Mouse (Mus musculus) lung, adult 2 months (tissue): Measurements from ENCODE around the gene Tsen34.

ENCODE experiments used
- CTCF ChIP-seq: fragments of 200-500 bp; IDR thresholded peaks from 2 replicates; pipeline ENCODE4 v1.5.1; 2011; ENCODE audit warnings: mild to moderate bottlenecking, low read length, control low read depth; ENCODE audit not compliant: insufficient read depth
- POLR2A ChIP-seq: fragments of 200-500 bp; IDR thresholded peaks from 2 replicates; pipeline ENCODE4 v1.6.1; 2011; ENCODE audit warnings: low read depth, mild to moderate bottlenecking, control low read depth, low read length, borderline replicate concordance; ENCODE audit errors: extremely low read depth

GRCm38 (mm10) chr7:3694076-3694948, 1.6 kb downstream of the Tsen34 start:
- TF ChIP-seq POLR2A (no peak), CTCF (no peak)
